Mouse (Mus musculus): ENCODE results near the gene Rexo4. TPM values are rescaled to one million over a fixed set of nuclear protein-coding genes. Genes with fewer than 3 reads are reported as not detected.

Rexo4 gene
- total RNA-seq (2023) = 57.3 to 75.2 TPM (median 72.6 TPM) in 4 replicates

DNA sequence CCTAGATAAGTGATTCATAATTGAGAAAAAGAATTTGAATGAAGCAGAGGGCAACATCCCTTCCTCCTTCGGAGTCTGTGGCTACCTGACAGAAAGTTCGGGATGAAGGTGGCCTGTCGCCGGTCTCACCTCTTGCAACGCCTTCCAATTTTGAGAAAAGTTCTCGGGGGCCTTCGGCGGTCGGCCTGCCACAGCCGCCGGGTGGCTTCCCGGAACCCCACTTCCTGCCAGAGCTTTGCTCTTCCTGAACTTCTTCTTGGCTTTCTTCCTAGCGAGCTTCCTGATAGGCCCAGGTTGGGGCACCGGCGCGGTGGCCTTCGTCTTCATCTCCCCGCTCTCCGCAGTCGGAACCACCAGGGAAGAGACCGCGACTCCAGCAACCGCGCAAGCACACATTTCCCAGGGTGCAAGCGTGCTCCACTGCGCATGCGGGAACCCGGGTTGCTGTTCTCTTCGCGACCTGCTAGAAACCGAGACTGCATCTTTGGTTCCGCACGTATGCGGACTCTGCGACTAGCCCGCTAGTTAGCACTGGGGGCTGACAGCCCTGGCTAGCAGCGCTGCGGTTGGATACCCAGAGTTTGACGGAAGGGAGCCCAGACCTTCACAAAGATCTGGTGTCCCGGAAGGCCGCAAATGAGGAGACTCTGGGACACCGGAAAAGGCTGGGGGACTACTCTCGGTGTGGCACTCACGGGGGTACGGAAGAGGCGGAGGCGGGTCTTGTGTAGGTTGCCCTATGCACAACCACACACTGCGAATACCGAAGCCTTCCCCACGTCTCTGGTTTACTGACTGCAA, at the start of gene Rexo4:
Rexo4 (minus strand) TSS at position 464 of the 801 bp plus-strand sequence.

GRCm38 (mm10) chr2:27009714-27010244, 45.6 kb upstream of the Rexo4 start, which contains the start of gene Cacfd1:
Gene Cacfd1 (plus strand): TSS chr2:27009926.

GRCm38 (mm10) chr2:26973116-26973515, 8.9 kb upstream of the Rexo4 start, which contains the start of gene Adamts13:
Gene Adamts13 (plus strand): TSS chr2:26973416.

GRCm38 (mm10) chr2:26933304-26934055, 30.7 kb downstream of the Rexo4 start, which contains the start of the genes Surf4 and Stkld1:
Gene Surf4 (minus strand): TSS chr2:26933928.
Gene Stkld1 (plus strand): TSS chr2:26934047.

DNA sequence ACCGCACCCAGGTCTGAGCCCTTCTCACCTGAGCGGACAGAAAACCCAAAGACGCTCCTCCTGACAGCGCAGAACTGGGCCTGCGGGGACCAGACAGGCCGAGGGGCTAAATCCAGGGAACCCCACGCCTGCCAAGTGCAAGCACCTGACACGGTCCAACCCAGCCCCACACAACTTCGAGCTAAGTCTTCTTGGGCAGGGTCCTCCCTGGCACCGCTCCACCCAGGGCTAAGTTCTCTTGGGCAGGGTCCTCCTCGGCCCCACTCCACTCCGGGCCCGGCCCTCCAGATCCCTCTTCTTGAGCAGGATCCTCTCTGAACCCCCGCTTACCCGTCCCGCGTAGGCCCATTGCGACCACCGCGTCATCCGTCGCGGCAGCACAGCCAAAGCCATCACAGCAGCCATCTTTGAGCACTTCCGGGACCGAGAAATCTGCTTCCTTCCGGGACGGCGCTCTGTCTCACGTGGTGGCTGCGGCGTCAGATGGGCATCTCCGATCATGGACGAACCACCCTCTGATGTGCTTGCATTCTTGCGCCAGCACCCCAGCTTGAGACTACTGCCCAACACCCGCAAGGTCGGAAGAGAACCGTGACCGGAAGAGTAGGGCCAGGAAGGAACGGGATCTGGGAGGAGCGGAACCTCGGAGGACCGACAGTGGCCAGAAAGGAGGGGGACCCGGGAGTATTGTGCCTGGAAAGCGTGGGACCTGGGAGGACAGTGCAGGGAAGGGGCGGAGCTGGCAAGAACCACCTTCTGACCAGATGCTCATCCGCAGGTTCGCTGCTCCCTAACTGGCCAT, 48.1 kb downstream of the Rexo4 start, which contains the start of the genes Surf2 and Surf1:
Surf2 (plus strand) TSS at position 441 of the 802 bp plus-strand sequence.
Surf1 (minus strand) TSS at position 604 of the 802 bp plus-strand sequence.

DNA sequence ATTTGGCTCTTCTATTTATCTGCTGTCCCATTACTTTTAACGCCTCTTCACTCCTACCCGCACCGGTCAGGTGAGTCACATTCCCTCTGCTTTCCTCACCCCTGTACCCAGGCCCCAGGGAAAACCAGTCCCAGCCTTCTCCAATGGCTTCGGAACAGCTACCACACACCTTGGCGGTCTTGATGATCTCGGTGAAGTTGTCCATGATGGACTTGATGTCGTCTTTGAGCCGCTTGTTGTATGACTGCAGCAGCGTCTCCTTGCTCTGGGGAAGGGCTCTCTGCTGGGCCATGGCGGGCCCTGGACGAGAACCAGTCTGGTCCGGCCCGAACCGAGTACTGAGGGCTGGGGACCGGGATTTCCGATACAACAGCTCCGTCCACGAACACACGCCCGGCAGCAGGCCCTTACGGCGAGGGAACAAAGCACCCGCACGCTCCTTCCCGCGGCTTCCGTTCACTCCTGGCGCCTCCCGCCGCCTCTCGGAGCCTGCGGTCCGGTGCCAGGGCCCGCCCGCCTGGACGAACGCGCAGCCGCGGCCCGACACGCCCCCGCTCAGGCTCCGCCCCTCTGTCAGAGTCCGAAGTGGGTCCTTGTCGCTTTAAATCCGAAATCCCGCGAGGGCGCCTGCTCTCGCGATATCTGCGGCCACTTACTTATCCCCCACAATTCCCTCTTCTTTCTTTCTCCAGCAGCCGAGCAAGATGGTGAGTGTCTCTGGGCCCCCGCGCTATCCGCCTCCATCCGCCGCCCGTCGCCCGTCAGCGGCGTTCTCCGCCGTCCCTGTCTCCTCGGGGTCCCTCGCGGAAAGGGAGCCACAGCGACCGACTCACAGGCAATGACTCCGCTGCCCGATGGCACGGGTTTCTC, 53.8 kb downstream of the Rexo4 start, which contains the start of the genes Med22 and Rpl7a:
Med22 (minus strand) TSS at position 554 of the 870 bp plus-strand sequence.
Rpl7a (plus strand) TSS at position 641 of the 870 bp plus-strand sequence.

Other genes with a start within 250 kb of the Rexo4 start
- not detected in 4 replicates for gene Abo, start 99.4 kb downstream of the Rexo4 start, total RNA-seq (2023)
- 68.7 to 78.9 TPM (median 72.2 TPM) in 4 replicates for gene Surf6, start 61.5 kb downstream of the Rexo4 start, total RNA-seq (2023)
- 14.0 to 17.4 TPM (median 16.1 TPM) in 4 replicates for gene Med22, start 53.7 kb downstream of the Rexo4 start, total RNA-seq (2023)
- gene Rpl7a, start 53.6 kb downstream of the Rexo4 start, total RNA-seq (2023) = 729 to 752 TPM (median 742 TPM) in 4 replicates
- gene Surf2, start 48.0 kb downstream of the Rexo4 start, total RNA-seq (2023) = 42.9 to 53.5 TPM (median 48.8 TPM) in 4 replicates
- gene Surf1, start 47.9 kb downstream of the Rexo4 start, total RNA-seq (2023) = 56.5 to 62.1 TPM (median 58.2 TPM) in 4 replicates
- 62.7 to 69.9 TPM (median 64.5 TPM) in 4 replicates for gene Surf4, start 30.5 kb downstream of the Rexo4 start, total RNA-seq (2023)
- gene Stkld1, start 30.3 kb downstream of the Rexo4 start, total RNA-seq (2023) = not detected in 4 replicates
- not detected in 4 replicates for gene Adamts13, start 9.0 kb upstream of the Rexo4 start, total RNA-seq (2023)
- 32.1 to 40.4 TPM (median 38.3 TPM) in 4 replicates for gene Cacfd1, start 45.5 kb upstream of the Rexo4 start, total RNA-seq (2023)
- 6.7 to 9.8 TPM (median 8.0 TPM) in 4 replicates for gene Slc2a6, start 63.6 kb upstream of the Rexo4 start, total RNA-seq (2023)
- gene Mymk, start 107.8 kb upstream of the Rexo4 start, total RNA-seq (2023) = not detected in 4 replicates
- 1.3 to 3.3 TPM (median 1.7 TPM) in 4 replicates for gene Adamtsl2, start 115.0 kb upstream of the Rexo4 start, total RNA-seq (2023)
- gene Fam163b, start 178.1 kb upstream of the Rexo4 start, total RNA-seq (2023) = not detected in 4 replicates
- not detected in 4 replicates for gene Dbh, start 200.8 kb upstream of the Rexo4 start, total RNA-seq (2023)

Data from B cell, adult 62 days (primary cell).